Mouse (Mus musculus): Measurements from ENCODE around the gene Sall1. TPM values are rescaled to one million over a fixed set of nuclear protein-coding genes. Genes with fewer than 3 reads are reported as not detected.

Sall1 gene
- 10 to 100 TPM; 12.9 to 13.7 TPM for total RNA-seq (2021)
- long read RNA-seq, experiment 1, partial matches to known transcripts, result 7 of 8 reads
- long read RNA-seq, experiment 1, other reads (novel, unspliced or antisense), result 1 of 8 reads
- long read RNA-seq, experiment 2, full-length matches to known transcripts, result 1 of 10 reads
- long read RNA-seq, experiment 2, partial matches to known transcripts, result 9 of 10 reads
- long read RNA-seq, experiment 2, other reads (novel, unspliced or antisense), result 0 of 10 reads

GRCm38 (mm10) chr8:89043940-89044339 lies at the start of gene Sall1:
Gene Sall1, minus strand, starts transcription at chr8:89044162.
- Histone ChIP-seq H3K4me3 (peak within 1 kb of the TSS; percentile 64), H3K27ac (peak within 1 kb of the TSS; percentile 93)
- no peak for DNase-seq (ENCODE audit: low spot score in 2 of 2)
- TF ChIP-seq CTCF (conservative IDR thresholded peaks at IDR 0.05), result no peak

GRCm38 (mm10) chr8:89089916-89090315 lies 46.0 kb upstream of the Sall1 start:
- Histone ChIP-seq H3K4me3 (no peak overlapping the region), H3K27ac (no peak overlapping the region)
- no peak for TF ChIP-seq CTCF (conservative IDR thresholded peaks at IDR 0.05)
- DNase-seq (ENCODE audit: low spot score in 2 of 2), result no peak

- no peak for TF ChIP-seq CTCF (conservative IDR thresholded peaks at IDR 0.05)
- no peak overlapping the region for H3K4me3 ChIP-seq
- no peak for DNase-seq (ENCODE audit: low spot score in 2 of 2)
- no peak overlapping the region for H3K27ac ChIP-seq
Measured at GRCm38 (mm10) chr8:89079147-89079546, 35.2 kb upstream of the Sall1 start.

- no peak overlapping the region for H3K27ac ChIP-seq
- peak in 1 of 2 experiments; percentile 9 for DNase-seq (ENCODE audit: low spot score in 2 of 2)
- no peak for TF ChIP-seq CTCF (conservative IDR thresholded peaks at IDR 0.05)
- H3K4me3 ChIP-seq, result no peak overlapping the region
Measured at GRCm38 (mm10) chr8:89072968-89073382, 29.0 kb upstream of the Sall1 start.

- no peak overlapping the region for H3K4me3 ChIP-seq
- no peak for DNase-seq (ENCODE audit: low spot score in 2 of 2)
- TF ChIP-seq CTCF (conservative IDR thresholded peaks at IDR 0.05), result no peak
Measured at GRCm38 (mm10) chr8:89067499-89067898, 23.5 kb upstream of the Sall1 start.

GRCm38 (mm10) chr8:89064042-89064441 lies 20.1 kb upstream of the Sall1 start:
- Histone ChIP-seq H3K27ac (no peak overlapping the region), H3K4me3 (no peak overlapping the region)
- DNase-seq (ENCODE audit: low spot score in 2 of 2), result no peak
- no peak for TF ChIP-seq CTCF (conservative IDR thresholded peaks at IDR 0.05)

More at GRCm38 (mm10) chr8:89067499-89067898, 23.5 kb upstream of the Sall1 start:
- H3K27ac ChIP-seq, result no peak overlapping the region

GRCm38 (mm10) chr8:89063366-89064040 lies 19.5 kb upstream of the Sall1 start:
- Histone ChIP-seq H3K27ac (no peak overlapping the region), H3K4me3 (no peak overlapping the region)
- no peak for TF ChIP-seq CTCF (conservative IDR thresholded peaks at IDR 0.05)
- DNase-seq (ENCODE audit: low spot score in 2 of 2), result no peak

GRCm38 (mm10) chr8:89060717-89061116 lies 16.8 kb upstream of the Sall1 start:
- H3K27ac ChIP-seq, result no peak overlapping the region
- no peak for DNase-seq (ENCODE audit: low spot score in 2 of 2)
- no peak for TF ChIP-seq CTCF (conservative IDR thresholded peaks at IDR 0.05)
- no peak overlapping the region for H3K4me3 ChIP-seq

- H3K4me3 ChIP-seq, result no peak overlapping the region
- no peak for DNase-seq (ENCODE audit: low spot score in 2 of 2)
- no peak overlapping the region for H3K27ac ChIP-seq
- TF ChIP-seq CTCF (conservative IDR thresholded peaks at IDR 0.05), result no peak
Measured at GRCm38 (mm10) chr8:89059507-89059906, 15.5 kb upstream of the Sall1 start.

GRCm38 (mm10) chr8:89052880-89053279 lies 8.9 kb upstream of the Sall1 start:
- H3K4me3 ChIP-seq, result no peak overlapping the region
- no peak for DNase-seq (ENCODE audit: low spot score in 2 of 2)
- no peak overlapping the region for H3K27ac ChIP-seq
- TF ChIP-seq CTCF (conservative IDR thresholded peaks at IDR 0.05), result no peak

- Histone ChIP-seq H3K27ac (no peak overlapping the region), H3K4me3 (no peak overlapping the region)
- no peak for DNase-seq (ENCODE audit: low spot score in 2 of 2)
- TF ChIP-seq CTCF (conservative IDR thresholded peaks at IDR 0.05), result no peak
Measured at GRCm38 (mm10) chr8:89046639-89047348, 2.8 kb upstream of the Sall1 start.

- peak overlapping the region; percentile 17; the same call in 1 of the 2 replicates for H3K4me3 ChIP-seq
- H3K27ac ChIP-seq, result peak overlapping the region; percentile 53; the same call in 1 of the 2 replicates
- no peak for TF ChIP-seq CTCF (conservative IDR thresholded peaks at IDR 0.05)
- no peak for DNase-seq (ENCODE audit: low spot score in 2 of 2)
Measured at GRCm38 (mm10) chr8:89046226-89046625, 2.3 kb upstream of the Sall1 start.

- Histone ChIP-seq H3K4me3 (no peak overlapping the region), H3K27ac (peak overlapping the region; percentile 93)
- no peak for TF ChIP-seq CTCF (conservative IDR thresholded peaks at IDR 0.05)
- DNase-seq (ENCODE audit: low spot score in 2 of 2), result no peak
Measured at GRCm38 (mm10) chr8:89045726-89046125, 1.8 kb upstream of the Sall1 start.
